Mouse (Mus musculus): ENCODE measurements around the gene Auts2. TPM values are rescaled to one million over a fixed set of nuclear protein-coding genes. Genes with fewer than 3 reads are reported as not detected.

The Auts2 gene
- total and polyA plus RNA-seq, 2 experiments from 2014 or later = 6.8 to 12.1 TPM

- H3K9ac ChIP-seq (replicated peaks; ENCODE audit: low read depth, low read length) = no peak overlapping the region
- no peak for ATAC-seq (ENCODE audit: insufficient read depth, low read depth)
- DNase-seq (ENCODE audit: low spot score) = no peak
- WGBS = 62% methylated on average over 9 of the region's 9 CpGs
- no peak overlapping the region for H3K4me3 ChIP-seq (ENCODE audit: low read depth, low read length)
- TF ChIP-seq EP300 (IDR thresholded peaks at IDR 0.05; ENCODE audit: low read depth) = no peak
- no peak for TF ChIP-seq CTCF (IDR thresholded peaks at IDR 0.05; ENCODE audit: low read depth)
- H3K4me1 ChIP-seq (ENCODE audit: control insufficient read depth, insufficient read depth) = 0 out of 2 replicates have a peak, but pooled peaks cover 1% of the 10 kb centered on the region
- no peaks in the 10 kb centered on the region for H3K9me3 ChIP-seq (replicated peaks; ENCODE audit: control insufficient read depth, low read length)
- H3K27ac ChIP-seq (ENCODE audit: low read depth) = no peak overlapping the region
- 0 out of 2 replicates have a peak overlapping the region, but pooled peaks have one; percentile 19 for H3K4me2 ChIP-seq (ENCODE audit: low read depth, low read length)
- H3K36me3 ChIP-seq (replicated peaks; ENCODE audit: control insufficient read depth, insufficient read depth, low read length) = no peaks in the 10 kb centered on the region
- no peaks in the 10 kb centered on the region for H3K27me3 ChIP-seq (ENCODE audit: control insufficient read depth, insufficient read depth, low read length)
These were observed 33.7 kb downstream of the Auts2 start for GRCm38 (mm10) chr5:132509464-132509885.

GRCm38 (mm10) chr5:132504893-132505292 is 38.3 kb downstream of the Auts2 start:
- ATAC-seq (ENCODE audit: insufficient read depth, low read depth) = no peak
- H3K36me3 ChIP-seq (replicated peaks; ENCODE audit: control insufficient read depth, insufficient read depth, low read length) = no peaks in the 10 kb centered on the region
- H3K4me3 ChIP-seq (ENCODE audit: low read depth, low read length) = no peak overlapping the region
- 89% methylated on average over 1 of the region's 1 CpGs for WGBS
- H3K27ac ChIP-seq (ENCODE audit: low read depth) = no peak overlapping the region
- H3K9me3 ChIP-seq (replicated peaks; ENCODE audit: control insufficient read depth, low read length) = no peaks in the 10 kb centered on the region
- H3K4me2 ChIP-seq (ENCODE audit: low read depth, low read length) = no peak overlapping the region
- TF ChIP-seq CTCF (IDR thresholded peaks at IDR 0.05; ENCODE audit: low read depth) = no peak
- no peak for TF ChIP-seq EP300 (IDR thresholded peaks at IDR 0.05; ENCODE audit: low read depth)
- no peaks in the 10 kb centered on the region for H3K27me3 ChIP-seq (ENCODE audit: control insufficient read depth, insufficient read depth, low read length)
- no peaks in the 10 kb centered on the region; the same call in 1 of the 2 replicates for H3K4me1 ChIP-seq (ENCODE audit: control insufficient read depth, insufficient read depth)
- no peak overlapping the region for H3K9ac ChIP-seq (replicated peaks; ENCODE audit: low read depth, low read length)
- DNase-seq (ENCODE audit: low spot score) = no peak

- no peak for ATAC-seq (ENCODE audit: insufficient read depth, low read depth)
- H3K27me3 ChIP-seq (ENCODE audit: control insufficient read depth, insufficient read depth, low read length) = no peaks in the 10 kb centered on the region
- no peak overlapping the region for H3K9ac ChIP-seq (replicated peaks; ENCODE audit: low read depth, low read length)
- no peak for DNase-seq (ENCODE audit: low spot score)
- H3K27ac ChIP-seq (ENCODE audit: low read depth) = no peak overlapping the region
- TF ChIP-seq EP300 (IDR thresholded peaks at IDR 0.05; ENCODE audit: low read depth) = no peak
- no peak for TF ChIP-seq CTCF (IDR thresholded peaks at IDR 0.05; ENCODE audit: low read depth)
- no peak overlapping the region for H3K4me2 ChIP-seq (ENCODE audit: low read depth, low read length)
- no peaks in the 10 kb centered on the region for H3K9me3 ChIP-seq (replicated peaks; ENCODE audit: control insufficient read depth, low read length)
- H3K36me3 ChIP-seq (replicated peaks; ENCODE audit: control insufficient read depth, insufficient read depth, low read length) = no peaks in the 10 kb centered on the region
- H3K4me1 ChIP-seq (ENCODE audit: control insufficient read depth, insufficient read depth) = no peaks in the 10 kb centered on the region; the same call in 1 of the 2 replicates
- WGBS = 93% methylated on average over 2 of the region's 2 CpGs
- no peak overlapping the region for H3K4me3 ChIP-seq (ENCODE audit: low read depth, low read length)
These were observed 39.7 kb downstream of the Auts2 start for GRCm38 (mm10) chr5:132503431-132503830.

GRCm38 (mm10) chr5:132502036-132502435 is 41.1 kb downstream of the Auts2 start:
- H3K4me2 ChIP-seq (ENCODE audit: low read depth, low read length) = no peak overlapping the region
- no peak overlapping the region for H3K27ac ChIP-seq (ENCODE audit: low read depth)
- H3K4me3 ChIP-seq (ENCODE audit: low read depth, low read length) = no peak overlapping the region
- no peaks in the 10 kb centered on the region for H3K9me3 ChIP-seq (replicated peaks; ENCODE audit: control insufficient read depth, low read length)
- no peaks in the 10 kb centered on the region for H3K27me3 ChIP-seq (ENCODE audit: control insufficient read depth, insufficient read depth, low read length)
- H3K9ac ChIP-seq (replicated peaks; ENCODE audit: low read depth, low read length) = no peak overlapping the region
- TF ChIP-seq EP300 (IDR thresholded peaks at IDR 0.05; ENCODE audit: low read depth) (no peak), CTCF (IDR thresholded peaks at IDR 0.05; ENCODE audit: low read depth) (no peak)
- no peak for ATAC-seq (ENCODE audit: insufficient read depth, low read depth)
- 41% methylated on average over 5 of the region's 5 CpGs for WGBS
- H3K36me3 ChIP-seq (replicated peaks; ENCODE audit: control insufficient read depth, insufficient read depth, low read length) = no peaks in the 10 kb centered on the region
- no peak for DNase-seq (ENCODE audit: low spot score)
- no peaks in the 10 kb centered on the region; the same call in 1 of the 2 replicates for H3K4me1 ChIP-seq (ENCODE audit: control insufficient read depth, insufficient read depth)

- WGBS = 39% methylated on average over 3 of the region's 3 CpGs
- H3K4me3 ChIP-seq (ENCODE audit: low read depth, low read length) = no peak overlapping the region
These were observed 42.3 kb downstream of the Auts2 start for GRCm38 (mm10) chr5:132500817-132501231.

GRCm38 (mm10) chr5:132498896-132499295 is 44.2 kb downstream of the Auts2 start:
- ATAC-seq (ENCODE audit: insufficient read depth, low read depth) = no peak
- TF ChIP-seq EP300 (IDR thresholded peaks at IDR 0.05; ENCODE audit: low read depth) = no peak
- TF ChIP-seq CTCF (IDR thresholded peaks at IDR 0.05; ENCODE audit: low read depth) = no peak
- H3K4me3 ChIP-seq (ENCODE audit: low read depth, low read length) = no peak overlapping the region

More at GRCm38 (mm10) chr5:132500817-132501231, 42.3 kb downstream of the Auts2 start:
- no peak for ATAC-seq (ENCODE audit: insufficient read depth, low read depth)
- Histone ChIP-seq H3K27me3 (ENCODE audit: control insufficient read depth, insufficient read depth, low read length) (no peaks in the 10 kb centered on the region), H3K9me3 (replicated peaks; ENCODE audit: control insufficient read depth, low read length) (no peaks in the 10 kb centered on the region), H3K9ac (replicated peaks; ENCODE audit: low read depth, low read length) (no peak overlapping the region), H3K4me2 (ENCODE audit: low read depth, low read length) (no peak overlapping the region), H3K36me3 (replicated peaks; ENCODE audit: control insufficient read depth, insufficient read depth, low read length) (no peaks in the 10 kb centered on the region), H3K4me1 (ENCODE audit: control insufficient read depth, insufficient read depth) (no peaks in the 10 kb centered on the region; the same call in 1 of the 2 replicates), H3K27ac (ENCODE audit: low read depth) (no peak overlapping the region)
- TF ChIP-seq EP300 (IDR thresholded peaks at IDR 0.05; ENCODE audit: low read depth) (no peak), CTCF (IDR thresholded peaks at IDR 0.05; ENCODE audit: low read depth) (no peak)
- no peak for DNase-seq (ENCODE audit: low spot score)

More at GRCm38 (mm10) chr5:132498896-132499295, 44.2 kb downstream of the Auts2 start:
- no peaks in the 10 kb centered on the region for H3K9me3 ChIP-seq (replicated peaks; ENCODE audit: control insufficient read depth, low read length)
- no peaks in the 10 kb centered on the region for H3K27me3 ChIP-seq (ENCODE audit: control insufficient read depth, insufficient read depth, low read length)
- no peaks in the 10 kb centered on the region for H3K36me3 ChIP-seq (replicated peaks; ENCODE audit: control insufficient read depth, insufficient read depth, low read length)
- H3K9ac ChIP-seq (replicated peaks; ENCODE audit: low read depth, low read length) = no peak overlapping the region
- H3K27ac ChIP-seq (ENCODE audit: low read depth) = no peak overlapping the region
- no peak for DNase-seq (ENCODE audit: low spot score)
- WGBS = 78% methylated on average over 2 of the region's 2 CpGs
- H3K4me1 ChIP-seq (ENCODE audit: control insufficient read depth, insufficient read depth) = no peaks in the 10 kb centered on the region; the same call in 1 of the 2 replicates
- H3K4me2 ChIP-seq (ENCODE audit: low read depth, low read length) = no peak overlapping the region
